Mouse (Mus musculus) E14TG2a.4 (cell line): ENCODE data around the gene Slc36a2.

Experiments
- CTCF ChIP-seq: conservative IDR thresholded peaks from 2 replicates; pipeline ENCODE4 v1.5.1; 2014; ENCODE audit warnings: low read length
- NANOG ChIP-seq: IDR thresholded peaks from 2 replicates; pipeline ENCODE4 v1.6.1; 2014; ENCODE audit warnings: borderline replicate concordance, low read length, mixed read lengths
- POU5F1 ChIP-seq: IDR thresholded peaks from 2 replicates; pipeline ENCODE4 v1.6.1; 2014; ENCODE audit warnings: low read length, borderline replicate concordance

GRCm38 (mm10) chr11:55109521-55110300, 75.2 kb downstream of the Slc36a2 start:
- TF ChIP-seq CTCF (no peak), NANOG (no peak), POU5F1 (no peak)
